Mouse (Mus musculus) ES-E14 (cell line): ENCODE measurements at regions not wholly inside any gene's neighbourhood (a gene's known extent, or its start where the extent isn't known, plus 50 kb on each side); places are given as distances from the start of the nearest gene placed in this dataset.

Experiments
- HCFC1 ChIP-seq: IDR thresholded peaks from 2 replicates; pipeline ENCODE4 v1.6.1; 2012; ENCODE audit warnings: low read length, inconsistent platforms, borderline replicate concordance; ENCODE audit not compliant: insufficient read depth
- MAFK ChIP-seq: IDR thresholded peaks from 2 replicates; pipeline ENCODE4 v1.6.1; 2014; ENCODE audit warnings: mild to moderate bottlenecking, low read depth, low read length, inconsistent platforms; ENCODE audit not compliant: insufficient read depth
- ZC3H11A ChIP-seq: IDR thresholded peaks from 2 replicates; pipeline ENCODE4 v1.6.1; 2012; ENCODE audit warnings: low read depth, mild to moderate bottlenecking, inconsistent platforms, low read length, borderline replicate concordance
- ZNF384 ChIP-seq: IDR thresholded peaks from 2 replicates; pipeline ENCODE4 v1.6.1; 2012; ENCODE audit warnings: low read depth, low read length, inconsistent platforms

DNA sequence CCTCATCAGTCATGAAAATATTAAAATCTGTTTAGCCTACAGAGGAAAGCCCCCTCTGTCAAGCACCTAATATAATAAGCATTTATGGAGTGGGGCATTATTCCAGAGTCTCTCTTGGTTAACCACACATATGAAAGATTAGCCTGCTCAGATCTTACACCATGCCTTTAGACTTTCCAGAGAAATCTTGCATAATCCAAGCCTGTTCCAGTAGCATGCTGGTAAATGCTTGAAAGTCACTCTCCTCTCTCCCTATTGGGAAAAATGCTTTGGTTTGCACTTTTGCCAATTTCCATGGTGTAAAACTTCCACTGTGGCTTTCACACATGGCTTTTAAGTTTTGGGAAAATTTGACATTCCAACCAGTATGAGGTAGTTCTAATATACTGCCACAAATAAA lies 192.1 kb upstream of the Tmc3 start:
- TF ChIP-seq ZNF384 (no peak), ZC3H11A (no peak), HCFC1 (no peak), MAFK (no peak)
